In the genomic region with DNA sequence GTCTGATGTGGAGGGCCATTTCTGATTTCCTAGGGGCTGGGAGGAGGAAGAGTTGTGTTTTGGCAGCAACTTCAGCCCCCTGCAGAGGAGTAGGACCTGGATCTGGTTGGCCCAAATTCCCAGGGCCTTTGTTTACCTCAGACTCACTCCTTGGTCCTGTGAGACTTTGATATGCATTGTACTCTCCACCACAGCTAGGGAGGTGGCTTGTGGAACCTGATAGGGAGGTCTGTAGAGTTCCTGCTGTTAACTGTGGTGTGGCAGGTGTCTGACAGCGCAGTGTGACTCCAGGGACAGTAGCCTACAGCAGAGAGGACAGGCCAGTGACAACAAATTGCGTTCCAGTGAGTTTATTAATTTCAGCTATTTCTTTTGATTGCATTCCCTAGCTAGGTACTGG, we compare ENCODE assay signal across 1 mouse cellular context.
TF ChIP-seq lines count a peak whose summit lies in the region.

No protein-coding gene starts in this region.

TF ChIP-seq in MEL, 35 proteins besides CTCF, POLR2A, EP300 and RAD21:
- TF ChIP-seq ELF1 (IDR thresholded peaks at IDR 0.05; ENCODE audit: low read depth, low read length) (no peak), RCOR1 (IDR thresholded peaks at IDR 0.05; ENCODE audit: low read depth, low read length) (peak; percentile 49; the same call in 1 of the 2 replicates), MYC (IDR thresholded peaks at IDR 0.05; ENCODE audit: low read depth, low read length) (no peak), USF2 (IDR thresholded peaks at IDR 0.05; ENCODE audit: borderline replicate concordance in 1 of 2, insufficient read depth in 1 of 2, low read depth in 1 of 2, low read length in 2 of 2) (no peak), MAZ (IDR thresholded peaks at IDR 0.05; ENCODE audit: low read depth, low read length) (no peak), MEF2A (IDR thresholded peaks at IDR 0.05; ENCODE audit: extremely low read depth, insufficient replicate concordance, low read depth, low read length, poor library complexity, severe bottlenecking) (no peak), ZC3H11A (IDR thresholded peaks at IDR 0.05; ENCODE audit: low read depth, low read length) (no peak), UBTF (IDR thresholded peaks at IDR 0.05; ENCODE audit: borderline replicate concordance, insufficient read depth, low read depth, low read length) (no peak), CHD1 (IDR thresholded peaks at IDR 0.05; ENCODE audit: low read depth, low read length) (no peak), E2F4 (IDR thresholded peaks at IDR 0.05; ENCODE audit: borderline replicate concordance, low read depth, low read length) (no peak), POLR2AphosphoS5 (IDR thresholded peaks at IDR 0.05; ENCODE audit: borderline replicate concordance, low read depth, low read length) (no peak), MAFK (IDR thresholded peaks at IDR 0.05; ENCODE audit: borderline replicate concordance, low read depth, low read length) (no peak), POLR2AphosphoS2 (IDR thresholded peaks at IDR 0.05; ENCODE audit: low read length) (no peak), BHLHE40 (IDR thresholded peaks at IDR 0.05; ENCODE audit: borderline replicate concordance, low read depth, low read length) (peak; percentile 5; the same call in 1 of the 2 replicates), NELFE (IDR thresholded peaks at IDR 0.05; ENCODE audit: low read depth, low read length) (no peak), TCF12 (IDR thresholded peaks at IDR 0.05; ENCODE audit: low read depth, low read length) (peak; percentile 89), SMC3 (IDR thresholded peaks at IDR 0.05; ENCODE audit: low read depth, low read length) (no peak), ZKSCAN1 (IDR thresholded peaks at IDR 0.05; ENCODE audit: low read depth, low read length) (no peak), GABPA (IDR thresholded peaks at IDR 0.05; ENCODE audit: low read depth, low read length) (no peak), JUND (IDR thresholded peaks at IDR 0.05; ENCODE audit: low read depth, low read length) (no peak), SIN3A (IDR thresholded peaks at IDR 0.05; ENCODE audit: low read length) (peak; percentile 69), ETS1 (IDR thresholded peaks at IDR 0.05; ENCODE audit: low read depth, low read length) (peak; percentile 76), USF1 (IDR thresholded peaks at IDR 0.05; ENCODE audit: low read depth, low read length) (0 out of 2 replicates have a peak, but pooled peaks have one; percentile 9), HCFC1 (IDR thresholded peaks at IDR 0.05; ENCODE audit: low read depth, low read length) (no peak), NRF1 (IDR thresholded peaks at IDR 0.05; ENCODE audit: insufficient read depth, low read depth, low read length, poor library complexity, severe bottlenecking) (no peak), CHD2 (IDR thresholded peaks at IDR 0.05; ENCODE audit: low read length) (no peak), GATA1 (IDR thresholded peaks at IDR 0.05; ENCODE audit: low read depth, low read length) (peak; percentile 46; the same call in 1 of the 2 replicates), MYB (IDR thresholded peaks at IDR 0.05; ENCODE audit: low read depth, low read length) (peak; percentile 48; the same call in 1 of the 2 replicates), ZNF384 (IDR thresholded peaks at IDR 0.05; ENCODE audit: low read depth, low read length) (no peak), ZMIZ1 (IDR thresholded peaks at IDR 0.05; ENCODE audit: low read depth, low read length) (no peak), TAL1 (IDR thresholded peaks at IDR 0.05; ENCODE audit: low read length) (peak; percentile 82), MXI1 (IDR thresholded peaks at IDR 0.05; ENCODE audit: low read depth, low read length) (peak; percentile 56), TBP (IDR thresholded peaks at IDR 0.05; ENCODE audit: low read depth, low read length) (no peak), MAX (IDR thresholded peaks at IDR 0.05; ENCODE audit: low read length) (peak; percentile 46; the same call in 1 of the 2 replicates), KAT2A (conservative IDR thresholded peaks at IDR 0.05; ENCODE audit: low read depth, low read length) (no peak)
